Mouse (Mus musculus) kidney, adult 2 months (tissue): ENCODE data around the gene Itfg1.

ENCODE experiments used
- CTCF ChIP-seq: fragments of 200-500 bp; conservative IDR thresholded peaks from 2 replicates; pipeline ENCODE4 v1.5.1; 2011; ENCODE audit warnings: low read depth, mild to moderate bottlenecking, control low read depth, low read length, moderate library complexity, mixed read lengths; ENCODE audit not compliant: insufficient read depth, insufficient read length
- POLR2A ChIP-seq: fragments of 200-500 bp; IDR thresholded peaks from one replicate; pipeline ENCODE4 v1.6.1; 2011; ENCODE audit warnings: low read depth, low read length, control low read depth

DNA sequence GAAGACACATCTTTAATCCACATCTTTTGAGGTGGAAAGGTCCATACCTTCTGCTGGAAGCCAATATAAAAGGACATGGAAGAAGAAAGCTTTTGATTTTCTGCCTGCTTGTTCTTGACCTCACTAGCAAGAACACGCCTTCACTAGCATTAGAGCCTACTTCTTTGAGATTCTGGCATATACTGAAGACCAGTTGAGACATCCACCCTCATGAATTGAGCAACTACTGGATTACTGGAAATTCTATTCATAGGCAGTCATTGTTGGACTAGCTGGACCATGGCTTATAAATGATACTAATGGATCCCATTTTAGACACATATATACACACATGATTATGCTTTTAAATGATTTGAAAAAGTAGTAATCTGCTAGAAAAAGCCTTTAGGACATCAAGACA lies 56.9 kb downstream of the Itfg1 start:
- TF ChIP-seq CTCF (no peak), POLR2A (no peak)
